Mouse (Mus musculus) large intestine, adult 2 months (tissue): ENCODE data around the gene Bag1. TPM values are rescaled to one million over a fixed set of nuclear protein-coding genes. Genes with fewer than 3 reads are reported as not detected.

Experiments used
- DNase-seq: peaks from one replicate; pipeline ENCODE4 v3.0.0-alpha.2; 2012; ENCODE audit warnings: low read depth, low spot score
- WGBS: fragments of 180-500 bp; shearing (Covaris S2); methylation state at CpG from one replicate; pipeline ENCODE4 v1.1.7; 2018; 5-methylcytosine and 5-hydroxymethylcytosine counted together
- polyA plus RNA-seq: library from polyadenylated mRNA; depleted of rRNA; stranded (reverse); fragments of >200 nt; gene quantifications from 2 replicates; pipeline ENCODE4 v1.2.3, GENCODE M21; 2012; rRNA removed

Bag1 gene
- polyA plus RNA-seq, 1 experiment, result 85.1 TPM

- 96% methylated on average over 2 of the region's 2 CpGs for WGBS
- DNase-seq, result no peak
These were observed 52.4 kb downstream of the Bag1 start for GRCm38 (mm10) chr4:40895646-40896045.

- 49% methylated on average over 3 of the region's 3 CpGs for WGBS
- DNase-seq, result no peak
These were observed 53.0 kb downstream of the Bag1 start for GRCm38 (mm10) chr4:40895118-40895517.

- no peak for DNase-seq
- WGBS, result 77% methylated on average over 5 of the region's 5 CpGs
These were observed 56.9 kb downstream of the Bag1 start for GRCm38 (mm10) chr4:40891206-40891605.

- DNase-seq, result no peak
- WGBS, result 85% methylated on average over 4 of the region's 4 CpGs
These were observed 58.1 kb downstream of the Bag1 start for GRCm38 (mm10) chr4:40889983-40890382.

GRCm38 (mm10) chr4:40889252-40889651, 58.8 kb downstream of the Bag1 start:
- WGBS, result 36% methylated on average over 3 of the region's 3 CpGs
- no peak for DNase-seq

- WGBS, result 65% methylated on average over 11 of the region's 11 CpGs
- no peak for DNase-seq
These were observed 59.3 kb downstream of the Bag1 start for GRCm38 (mm10) chr4:40888839-40889238.

Other genes starting within 250 kb of the Bag1 start
- gene Aptx, start 245.1 kb downstream of the Bag1 start, polyA plus RNA-seq, result 5.9 and 7.3 TPM in 2 replicates
- 9.2 and 11.4 TPM in 2 replicates for gene Dnaja1, start 226.1 kb downstream of the Bag1 start, polyA plus RNA-seq
- 28.7 and 30.0 TPM in 2 replicates for gene Smu1, start 190.4 kb downstream of the Bag1 start, polyA plus RNA-seq
- 55.4 and 71.0 TPM in 2 replicates for gene B4galt1, start 94.3 kb downstream of the Bag1 start, polyA plus RNA-seq
- 16,689 and 16,845 TPM in 2 replicates for gene Spink4, start 28.2 kb downstream of the Bag1 start, polyA plus RNA-seq
- 23.5 and 24.8 TPM in 2 replicates for gene Chmp5, start 113 bp upstream of the Bag1 start, polyA plus RNA-seq
- 19.7 and 26.1 TPM in 2 replicates for gene Nfx1, start 22.6 kb upstream of the Bag1 start, polyA plus RNA-seq
- gene Aqp7, start 99.8 kb upstream of the Bag1 start, polyA plus RNA-seq, result 6.9 and 11.9 TPM in 2 replicates
- gene Aqp3, start 149.9 kb upstream of the Bag1 start, polyA plus RNA-seq, result 6.0 and 52.8 TPM in 2 replicates
- gene Nol6, start 176.2 kb upstream of the Bag1 start, polyA plus RNA-seq, result 18.7 and 22.5 TPM in 2 replicates
- gene Ube2r2, start 187.4 kb upstream of the Bag1 start, polyA plus RNA-seq, result 21.5 and 24.8 TPM in 2 replicates